Mouse (Mus musculus): ENCODE data around the gene Zfp382.
"Not testable (repeated sequence)": the region's sequence is repeated elsewhere in the genome, so short reads cannot be mapped to it uniquely, and the experiment has no call there.

Zfp382 gene

GRCm38 (mm10) chr7:30147011-30147410 is 25.3 kb downstream of the Zfp382 start:
- DNase-seq (ENCODE audit: low read depth, low spot score) = no peak

- DNase-seq (ENCODE audit: low read depth, low spot score) = peak; percentile 56
Measured at GRCm38 (mm10) chr7:30154040-30154439, 32.3 kb downstream of the Zfp382 start.

DNA sequence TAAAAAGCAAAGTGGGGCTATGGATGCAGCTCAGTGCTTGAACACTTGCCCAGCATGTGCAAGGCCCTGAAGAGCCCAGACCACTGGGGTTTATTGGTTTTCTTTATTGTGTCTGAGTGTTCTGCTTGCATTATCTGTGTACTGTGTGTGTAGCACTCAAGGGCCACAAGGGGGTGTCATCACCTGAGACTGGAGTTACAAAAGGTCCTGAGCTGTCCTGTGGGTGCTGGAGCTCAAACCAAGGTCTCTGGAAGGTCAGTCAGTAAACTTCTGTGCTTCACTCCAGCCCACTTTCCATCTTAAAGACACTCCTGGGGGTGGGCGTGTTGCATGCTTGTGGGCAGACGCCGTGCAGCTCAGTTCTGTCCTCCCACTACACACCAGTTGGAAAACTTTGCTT is 33.8 kb downstream of the Zfp382 start:
- DNase-seq (ENCODE audit: low read depth, low spot score) = peak; percentile 95

DNA sequence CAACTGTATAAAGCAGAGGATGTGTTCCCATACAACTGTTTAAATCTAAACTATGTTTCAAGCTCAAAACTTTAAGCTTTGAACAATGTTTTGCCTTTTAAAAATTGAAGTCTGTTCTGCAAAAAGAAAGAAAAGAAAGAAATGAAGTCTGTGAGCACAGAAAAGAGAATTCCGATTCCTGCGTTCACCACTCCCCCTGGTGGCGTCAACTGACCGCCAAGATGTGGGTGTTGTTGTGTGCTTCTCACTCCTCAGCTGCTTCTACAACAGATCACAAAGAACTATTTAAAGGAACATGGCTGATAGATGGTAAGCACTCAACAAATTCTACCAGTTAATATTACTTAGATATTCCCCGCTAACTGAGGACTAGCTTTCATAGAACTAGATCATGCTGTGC is 41.4 kb downstream of the Zfp382 start:
- peak; percentile 27 for DNase-seq (ENCODE audit: low read depth, low spot score)

- no peak for DNase-seq (ENCODE audit: low read depth, low spot score)
Measured at GRCm38 (mm10) chr7:30164745-30165144, 43.0 kb downstream of the Zfp382 start.

GRCm38 (mm10) chr7:30168914-30169582 is 47.3 kb downstream of the Zfp382 start:
- DNase-seq (ENCODE audit: low read depth, low spot score) = no peak

GRCm38 (mm10) chr7:30169583-30170282 is 48.0 kb downstream of the Zfp382 start, which contains the start of gene Zfp146:
Gene Zfp146, minus strand, starts transcription at chr7:30169750.
- DNase-seq (ENCODE audit: low read depth, low spot score) = peak; percentile 98

DNA sequence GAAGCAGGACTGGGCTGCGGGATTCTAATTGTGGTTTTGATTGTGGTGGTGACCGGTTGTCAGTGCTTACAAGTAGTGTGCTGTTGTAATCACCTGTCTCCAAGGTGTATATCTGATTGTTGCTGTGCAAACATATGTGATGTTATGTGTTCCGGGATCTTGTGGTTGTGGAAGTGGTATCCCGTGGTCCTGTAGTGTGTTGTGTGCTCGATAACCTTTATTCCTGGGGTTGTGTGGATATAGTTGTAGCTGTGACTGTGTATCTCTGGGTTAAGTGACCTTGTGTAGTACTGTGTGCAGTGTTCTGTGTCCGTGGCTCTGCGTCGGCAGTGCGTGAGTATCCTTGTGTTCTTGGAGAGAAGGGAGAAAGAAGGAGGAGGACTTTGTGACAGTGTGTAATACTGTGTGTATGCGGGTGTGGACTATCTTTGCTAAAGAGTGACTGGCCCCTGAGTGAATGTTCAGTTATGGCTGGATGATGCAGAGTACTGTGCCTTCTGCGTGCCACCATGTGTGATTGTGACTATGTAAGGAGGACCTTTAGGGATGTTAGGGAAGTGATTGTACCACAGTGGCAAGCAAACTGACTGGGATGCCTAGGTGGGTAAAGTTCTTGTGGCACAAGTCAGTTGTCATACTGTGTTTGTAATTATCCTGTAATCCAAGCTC is 48.7 kb downstream of the Zfp382 start:
- no peak for DNase-seq (ENCODE audit: low read depth, low spot score)

DNA sequence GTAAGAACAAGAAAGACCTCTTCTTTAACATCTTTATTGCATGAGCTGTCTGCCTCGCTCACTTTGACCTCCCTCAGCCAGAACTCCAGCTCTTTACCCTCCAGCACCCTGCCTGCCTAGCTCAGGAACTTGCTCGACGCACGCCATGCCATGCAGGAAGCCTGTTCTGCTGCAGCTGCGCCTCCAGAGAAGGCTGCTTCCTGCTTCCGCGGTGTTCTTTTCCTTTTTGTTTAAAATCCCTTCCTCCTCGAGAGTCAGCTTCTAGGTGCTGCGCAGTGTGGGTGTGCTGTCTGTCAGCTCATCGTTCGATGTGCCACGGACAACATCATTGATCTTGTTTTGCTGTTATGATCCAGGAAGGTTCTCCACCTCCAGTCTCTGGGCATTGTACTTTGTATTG is 54.7 kb downstream of the Zfp382 start:
- no peak for DNase-seq (ENCODE audit: low read depth, low spot score)

DNA sequence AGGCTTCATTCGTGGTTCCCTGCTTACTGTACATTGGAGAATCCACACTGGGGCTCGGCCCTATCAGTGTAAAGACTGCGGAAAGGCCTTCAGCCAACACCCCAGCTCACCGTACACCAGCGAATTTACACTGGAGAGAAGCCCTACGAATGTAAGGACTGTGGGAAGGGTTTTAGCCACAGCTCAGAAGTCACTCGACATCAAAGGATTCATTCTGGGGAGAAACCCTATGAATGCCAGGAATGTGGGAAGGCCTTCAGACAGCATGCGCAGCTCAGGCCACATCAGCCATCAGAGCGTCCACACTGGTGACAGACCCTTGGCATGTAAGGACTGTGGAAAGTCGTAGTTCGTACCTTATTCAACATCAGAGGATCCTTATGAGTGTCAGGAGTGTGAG is 56.5 kb downstream of the Zfp382 start:
- DNase-seq (ENCODE audit: low read depth, low spot score) = no peak

- DNase-seq (ENCODE audit: low read depth, low spot score) = peak; percentile 81
Measured at GRCm38 (mm10) chr7:30181308-30181707, 59.6 kb downstream of the Zfp382 start.

GRCm38 (mm10) chr7:30181929-30182328 is 60.2 kb downstream of the Zfp382 start:
- DNase-seq (ENCODE audit: low read depth, low spot score) = not testable (repeated sequence)

GRCm38 (mm10) chr7:30183189-30183588 is 61.4 kb downstream of the Zfp382 start:
- not testable (repeated sequence) for DNase-seq (ENCODE audit: low read depth, low spot score)

- DNase-seq (ENCODE audit: low read depth, low spot score) = peak; percentile 97
Measured at GRCm38 (mm10) chr7:30183879-30184289, 62.1 kb downstream of the Zfp382 start, which contains the start of gene Cox7a1. Gene Cox7a1, plus strand, starts transcription at chr7:30184144.

All from ES-CJ7 (cell line).